Mouse (Mus musculus) limb, embryonic 13.5 days (tissue): ENCODE measurements at regions not wholly inside any gene's neighbourhood (a gene's known extent, or its start where the extent isn't known, plus 50 kb on each side); places are given as distances from the start of the nearest gene placed in this dataset.
"Not testable (repeated sequence)": the region's sequence is repeated elsewhere in the genome, so short reads cannot be mapped to it uniquely, and the experiment has no call there.

Experiments
- ATAC-seq: fragments of 200-750 bp; cut with Nextera tagmentation; 2 replicates; pipeline ENCODE4 v1.8.0; 2017; ENCODE audit warnings: low read depth, moderate number of reproducible peaks, moderate TSS enrichment; ENCODE audit not compliant: low FRiP score
- H3K27ac ChIP-seq: fragments of 300-500 bp; sonication (generic); 2 replicates; pipeline ENCODE4 v1.5.1; 2015; ENCODE audit warnings: inconsistent platforms, mild to moderate bottlenecking, moderate library complexity
- H3K27me3 ChIP-seq: fragments of 300-500 bp; sonication (generic); 2 replicates; pipeline ENCODE4 v1.6.1; 2015; ENCODE audit warnings: mild to moderate bottlenecking, inconsistent platforms
- H3K36me3 ChIP-seq: fragments of 300-500 bp; sonication (generic); 2 replicates; pipeline ENCODE4 v1.6.1; 2015; ENCODE audit warnings: inconsistent platforms, mild to moderate bottlenecking, moderate library complexity
- H3K4me1 ChIP-seq: fragments of 300-500 bp; sonication (generic); 2 replicates; pipeline ENCODE4 v1.6.1; 2015; ENCODE audit warnings: inconsistent platforms
- H3K4me2 ChIP-seq: fragments of 300-500 bp; sonication (generic); replicated peaks from 2 replicates; pipeline ENCODE4 v1.6.1; 2015; ENCODE audit warnings: inconsistent platforms, mild to moderate bottlenecking, moderate library complexity
- H3K4me3 ChIP-seq: fragments of 300-500 bp; sonication (generic); 2 replicates; pipeline ENCODE4 v1.5.1; 2015; ENCODE audit warnings: moderate library complexity, mild to moderate bottlenecking, inconsistent platforms
- H3K9ac ChIP-seq: fragments of 300-500 bp; sonication (generic); 2 replicates; pipeline ENCODE4 v1.6.1; 2015; ENCODE audit warnings: mild to moderate bottlenecking, inconsistent platforms
- H3K9me3 ChIP-seq: fragments of 300-500 bp; sonication (generic); 2 replicates; pipeline ENCODE4 v1.6.1; 2016; ENCODE audit warnings: inconsistent platforms
- WGBS: fragments of 180-500 bp; shearing (Covaris S2); methylation state at CpG from one replicate; pipeline ENCODE4 v1.1.7; 2015; 5-methylcytosine and 5-hydroxymethylcytosine counted together

- Histone ChIP-seq H3K9me3 (no peaks in the 10 kb centered on the region), H3K4me3 (no peak overlapping the region), H3K36me3 (no peaks in the 10 kb centered on the region), H3K4me2 (no peak overlapping the region), H3K27ac (no peak overlapping the region), H3K9ac (no peak overlapping the region), H3K4me1 (0 out of 2 replicates have a peak, but pooled peaks cover 3% of the 10 kb centered on the region), H3K27me3 (no peaks in the 10 kb centered on the region)
- 76% methylated on average over 7 of the region's 7 CpGs for WGBS
- no peak for ATAC-seq
These were observed 149.7 kb upstream of the Map1b start for GRCm38 (mm10) chr13:99666086-99666485.

GRCm38 (mm10) chr13:99663422-99663821 lies 147.1 kb upstream of the Map1b start:
- not testable (repeated sequence) for ATAC-seq, H3K27ac ChIP-seq, H3K27me3 ChIP-seq, H3K4me3 ChIP-seq, H3K9me3 ChIP-seq, H3K36me3 ChIP-seq, H3K4me2 ChIP-seq, H3K9ac ChIP-seq, H3K4me1 ChIP-seq
- 90% methylated on average over 12 of the region's 12 CpGs for WGBS

GRCm38 (mm10) chr13:99647661-99648204 lies 131.4 kb upstream of the Map1b start:
- Histone ChIP-seq H3K9ac (no peak overlapping the region), H3K4me2 (no peak overlapping the region), H3K36me3 (no peaks in the 10 kb centered on the region), H3K9me3 (no peaks in the 10 kb centered on the region), H3K27me3 (no peaks in the 10 kb centered on the region), H3K4me1 (peaks cover 10% of the 10 kb centered on the region), H3K27ac (no peak overlapping the region), H3K4me3 (no peak overlapping the region)
- 70% methylated on average over 6 of the region's 6 CpGs for WGBS
- ATAC-seq: no peak

GRCm38 (mm10) chr13:99644771-99645170 lies 128.4 kb upstream of the Map1b start:
- WGBS: 96% methylated on average over 1 of the region's 1 CpGs
- Histone ChIP-seq H3K4me1 (peaks cover 24% of the 10 kb centered on the region), H3K9ac (no peak overlapping the region), H3K27ac (no peak overlapping the region), H3K27me3 (no peaks in the 10 kb centered on the region), H3K4me3 (no peak overlapping the region), H3K9me3 (no peaks in the 10 kb centered on the region), H3K4me2 (no peak overlapping the region), H3K36me3 (no peaks in the 10 kb centered on the region)
- no peak for ATAC-seq

GRCm38 (mm10) chr13:99642811-99643210 lies 126.5 kb upstream of the Map1b start:
- H3K27ac ChIP-seq: no peak overlapping the region

GRCm38 (mm10) chr13:99642301-99642700 lies 126.0 kb upstream of the Map1b start:
- Histone ChIP-seq H3K36me3 (no peaks in the 10 kb centered on the region), H3K4me3 (no peak overlapping the region), H3K4me2 (no peak overlapping the region), H3K9me3 (no peaks in the 10 kb centered on the region), H3K27me3 (no peaks in the 10 kb centered on the region), H3K4me1 (peaks cover 24% of the 10 kb centered on the region), H3K9ac (no peak overlapping the region), H3K27ac (peak overlapping the region; percentile 59; the same call in 1 of the 2 replicates)
- WGBS: 65% methylated on average over 5 of the region's 5 CpGs
- no peak for ATAC-seq

More at GRCm38 (mm10) chr13:99642811-99643210, 126.5 kb upstream of the Map1b start:
- WGBS: 43% methylated on average over 5 of the region's 5 CpGs
- ATAC-seq: no peak
- Histone ChIP-seq H3K9ac (no peak overlapping the region), H3K9me3 (no peaks in the 10 kb centered on the region), H3K4me2 (no peak overlapping the region), H3K27me3 (no peaks in the 10 kb centered on the region), H3K4me1 (peaks cover 24% of the 10 kb centered on the region), H3K4me3 (no peak overlapping the region), H3K36me3 (no peaks in the 10 kb centered on the region)

GRCm38 (mm10) chr13:99641386-99642165 lies 125.2 kb upstream of the Map1b start:
- H3K4me3 ChIP-seq: no peak overlapping the region
- WGBS: 75% methylated on average over 22 of the region's 22 CpGs
- peaks cover 24% of the 10 kb centered on the region for H3K4me1 ChIP-seq
- H3K36me3 ChIP-seq: no peaks in the 10 kb centered on the region
- no peak for ATAC-seq
- no peaks in the 10 kb centered on the region for H3K9me3 ChIP-seq
- no peaks in the 10 kb centered on the region for H3K27me3 ChIP-seq
- H3K9ac ChIP-seq: no peak overlapping the region
- no peak overlapping the region for H3K4me2 ChIP-seq
- peak overlapping the region; percentile 59; the same call in 1 of the 2 replicates for H3K27ac ChIP-seq

GRCm38 (mm10) chr13:99632706-99633105 lies 116.4 kb upstream of the Map1b start:
- no peak overlapping the region for H3K4me3 ChIP-seq
- H3K4me2 ChIP-seq: no peak overlapping the region
- no peaks in the 10 kb centered on the region for H3K9me3 ChIP-seq
- no peaks in the 10 kb centered on the region for H3K36me3 ChIP-seq
- peaks cover 5% of the 10 kb centered on the region; the same call in 1 of the 2 replicates for H3K4me1 ChIP-seq
- H3K27me3 ChIP-seq: no peaks in the 10 kb centered on the region
- no peak for ATAC-seq
- H3K27ac ChIP-seq: no peak overlapping the region
- WGBS: 73% methylated on average over 5 of the region's 5 CpGs
- H3K9ac ChIP-seq: no peak overlapping the region

GRCm38 (mm10) chr13:99630800-99631199 lies 114.5 kb upstream of the Map1b start:
- no peaks in the 10 kb centered on the region for H3K27me3 ChIP-seq
- H3K4me3 ChIP-seq: no peak overlapping the region
- WGBS: 78% methylated on average over 3 of the region's 3 CpGs
- no peaks in the 10 kb centered on the region for H3K9me3 ChIP-seq
- H3K4me1 ChIP-seq: peaks cover 5% of the 10 kb centered on the region; the same call in 1 of the 2 replicates
- no peak overlapping the region for H3K4me2 ChIP-seq
- H3K9ac ChIP-seq: no peak overlapping the region
- ATAC-seq: no peak
- no peaks in the 10 kb centered on the region for H3K36me3 ChIP-seq
- no peak overlapping the region for H3K27ac ChIP-seq

- H3K27me3 ChIP-seq: no peaks in the 10 kb centered on the region
- H3K9ac ChIP-seq: no peak overlapping the region
- no peak for ATAC-seq
- H3K36me3 ChIP-seq: no peaks in the 10 kb centered on the region
- H3K4me1 ChIP-seq: peaks cover 5% of the 10 kb centered on the region; the same call in 1 of the 2 replicates
- no peaks in the 10 kb centered on the region for H3K9me3 ChIP-seq
- H3K4me3 ChIP-seq: no peak overlapping the region
- 96% methylated on average over 22 of the region's 22 CpGs for WGBS
- no peak overlapping the region for H3K4me2 ChIP-seq
- H3K27ac ChIP-seq: no peak overlapping the region
These were observed 114.0 kb upstream of the Map1b start for GRCm38 (mm10) chr13:99630356-99630755.

GRCm38 (mm10) chr13:99625196-99625595 lies 108.9 kb upstream of the Map1b start:
- no peak overlapping the region for H3K4me3 ChIP-seq
- 0 out of 2 replicates have a peak, but pooled peaks cover 6% of the 10 kb centered on the region for H3K9me3 ChIP-seq
- H3K4me2 ChIP-seq: no peak overlapping the region
- no peaks in the 10 kb centered on the region for H3K4me1 ChIP-seq
- WGBS: 34% methylated on average over 4 of the region's 4 CpGs
- H3K36me3 ChIP-seq: no peaks in the 10 kb centered on the region
- no peaks in the 10 kb centered on the region for H3K27me3 ChIP-seq
- no peak overlapping the region for H3K27ac ChIP-seq
- no peak overlapping the region for H3K9ac ChIP-seq
- ATAC-seq: no peak

GRCm38 (mm10) chr13:99618332-99618731 lies 102.0 kb upstream of the Map1b start:
- no peak overlapping the region for H3K27ac ChIP-seq
- H3K27me3 ChIP-seq: no peaks in the 10 kb centered on the region
- 30% methylated on average over 9 of the region's 9 CpGs for WGBS
- H3K4me2 ChIP-seq: no peak overlapping the region
- H3K9me3 ChIP-seq: 0 out of 2 replicates have a peak, but pooled peaks cover 6% of the 10 kb centered on the region
- no peaks in the 10 kb centered on the region for H3K36me3 ChIP-seq
- H3K4me1 ChIP-seq: peaks cover 16% of the 10 kb centered on the region
- no peak; the same call in 1 of the 2 replicates for ATAC-seq
- H3K4me3 ChIP-seq: no peak overlapping the region
- H3K9ac ChIP-seq: no peak overlapping the region
